Mouse (Mus musculus): ENCODE measurements around the gene Ppfia4. TPM values are rescaled to one million over a fixed set of nuclear protein-coding genes. Genes with fewer than 3 reads are reported as not detected.

Gene Ppfia4
- polyA plus RNA-seq, 1 experiment from 2014 or later = 10.3 TPM

- H3K4me2 ChIP-seq (replicated peaks) = no peak overlapping the region
- no peaks in the 10 kb centered on the region for H3K27me3 ChIP-seq
- no peak overlapping the region for H3K9ac ChIP-seq
- WGBS = 82% methylated on average over 12 of the region's 12 CpGs
- H3K4me3 ChIP-seq = no peak overlapping the region
- peaks cover 32% of the 10 kb centered on the region for H3K4me1 ChIP-seq
- ATAC-seq (ENCODE audit: low FRiP score, low read depth) = no peak
- H3K36me3 ChIP-seq = no peaks in the 10 kb centered on the region
- H3K27ac ChIP-seq = no peak overlapping the region
- no peaks in the 10 kb centered on the region for H3K9me3 ChIP-seq
These were observed 3.4 kb upstream of the Ppfia4 start for GRCm38 (mm10) chr1:134335924-134336810.

- ATAC-seq (ENCODE audit: low FRiP score, low read depth) = no peak
- Histone ChIP-seq H3K4me3 (no peak overlapping the region), H3K4me1 (peaks cover 32% of the 10 kb centered on the region), H3K27ac (no peak overlapping the region), H3K9ac (no peak overlapping the region), H3K36me3 (no peaks in the 10 kb centered on the region), H3K9me3 (no peaks in the 10 kb centered on the region), H3K4me2 (replicated peaks) (no peak overlapping the region), H3K27me3 (no peaks in the 10 kb centered on the region)
- WGBS = 64% methylated on average over 13 of the region's 13 CpGs
These were observed 2.6 kb upstream of the Ppfia4 start for GRCm38 (mm10) chr1:134335211-134335923.

- Histone ChIP-seq H3K9me3 (no peaks in the 10 kb centered on the region), H3K27me3 (no peaks in the 10 kb centered on the region), H3K4me2 (replicated peaks) (no peak overlapping the region), H3K27ac (no peak overlapping the region), H3K4me3 (no peak overlapping the region), H3K9ac (no peak overlapping the region), H3K36me3 (no peaks in the 10 kb centered on the region), H3K4me1 (peaks cover 32% of the 10 kb centered on the region)
- 75% methylated on average over 7 of the region's 7 CpGs for WGBS
- ATAC-seq (ENCODE audit: low FRiP score, low read depth) = no peak
These were observed 1.5 kb upstream of the Ppfia4 start for GRCm38 (mm10) chr1:134334111-134334827.

GRCm38 (mm10) chr1:134333371-134334110 is 813 bp upstream of the Ppfia4 start:
- ATAC-seq (ENCODE audit: low FRiP score, low read depth) = no peak
- Histone ChIP-seq H3K4me3 (no peak overlapping the region), H3K9me3 (no peaks in the 10 kb centered on the region), H3K4me2 (replicated peaks) (no peak overlapping the region), H3K27ac (no peak overlapping the region), H3K27me3 (no peaks in the 10 kb centered on the region), H3K36me3 (no peaks in the 10 kb centered on the region), H3K4me1 (peaks cover 32% of the 10 kb centered on the region), H3K9ac (no peak overlapping the region)
- WGBS = 91% methylated on average over 9 of the region's 10 CpGs

GRCm38 (mm10) chr1:134331879-134332635 is 671 bp downstream of the Ppfia4 start:
- no peak overlapping the region for H3K9ac ChIP-seq
- no peak for ATAC-seq (ENCODE audit: low FRiP score, low read depth)
- H3K36me3 ChIP-seq = peaks cover 2% of the 10 kb centered on the region; the same call in 1 of the 2 replicates
- H3K9me3 ChIP-seq = no peaks in the 10 kb centered on the region
- 60% methylated on average over 20 of the region's 20 CpGs for WGBS
- no peaks in the 10 kb centered on the region for H3K27me3 ChIP-seq
- no peak overlapping the region for H3K4me3 ChIP-seq
- peaks cover 24% of the 10 kb centered on the region for H3K4me1 ChIP-seq
- H3K4me2 ChIP-seq (replicated peaks) = 0 out of 2 replicates have a peak overlapping the region, but pooled peaks have one; percentile 11
- H3K27ac ChIP-seq = no peak overlapping the region

GRCm38 (mm10) chr1:134326841-134327346 is 5.8 kb downstream of the Ppfia4 start:
- Histone ChIP-seq H3K4me2 (replicated peaks) (no peak overlapping the region), H3K27ac (no peak overlapping the region), H3K4me1 (no peaks in the 10 kb centered on the region), H3K36me3 (peaks cover 13% of the 10 kb centered on the region), H3K4me3 (no peak overlapping the region), H3K9ac (no peak overlapping the region), H3K27me3 (no peaks in the 10 kb centered on the region), H3K9me3 (no peaks in the 10 kb centered on the region)
- no peak for ATAC-seq (ENCODE audit: low FRiP score, low read depth)
- 91% methylated on average over 12 of the region's 12 CpGs for WGBS

- Histone ChIP-seq H3K9me3 (no peaks in the 10 kb centered on the region), H3K36me3 (peaks cover 19% of the 10 kb centered on the region), H3K27me3 (no peaks in the 10 kb centered on the region), H3K9ac (no peak overlapping the region), H3K4me3 (no peak overlapping the region), H3K27ac (no peak overlapping the region), H3K4me2 (replicated peaks) (no peak overlapping the region), H3K4me1 (peaks cover 11% of the 10 kb centered on the region)
- ATAC-seq (ENCODE audit: low FRiP score, low read depth) = no peak
- 85% methylated on average over 6 of the region's 6 CpGs for WGBS
These were observed 10.1 kb downstream of the Ppfia4 start for GRCm38 (mm10) chr1:134322591-134322990.

GRCm38 (mm10) chr1:134320691-134321301 is 11.9 kb downstream of the Ppfia4 start:
- Histone ChIP-seq H3K4me2 (replicated peaks) (no peak overlapping the region), H3K36me3 (peaks cover 14% of the 10 kb centered on the region), H3K27ac (no peak overlapping the region), H3K27me3 (no peaks in the 10 kb centered on the region), H3K9ac (no peak overlapping the region), H3K9me3 (no peaks in the 10 kb centered on the region), H3K4me1 (peaks cover 11% of the 10 kb centered on the region), H3K4me3 (no peak overlapping the region)
- 38% methylated on average over 14 of the region's 14 CpGs for WGBS
- peak; percentile 82 for ATAC-seq (ENCODE audit: low FRiP score, low read depth)

GRCm38 (mm10) chr1:134318261-134318660 is 14.5 kb downstream of the Ppfia4 start:
- H3K27ac ChIP-seq = no peak overlapping the region
- no peaks in the 10 kb centered on the region for H3K27me3 ChIP-seq
- no peak overlapping the region for H3K4me3 ChIP-seq
- no peak overlapping the region for H3K4me2 ChIP-seq (replicated peaks)
- WGBS = 87% methylated on average over 5 of the region's 5 CpGs
- H3K4me1 ChIP-seq = peaks cover 11% of the 10 kb centered on the region
- ATAC-seq (ENCODE audit: low FRiP score, low read depth) = no peak
- peaks cover 14% of the 10 kb centered on the region for H3K36me3 ChIP-seq
- H3K9ac ChIP-seq = no peak overlapping the region
- H3K9me3 ChIP-seq = no peaks in the 10 kb centered on the region

- H3K4me1 ChIP-seq = peaks cover 11% of the 10 kb centered on the region
- ATAC-seq (ENCODE audit: low FRiP score, low read depth) = no peak
- no peak overlapping the region for H3K27ac ChIP-seq
- no peaks in the 10 kb centered on the region for H3K27me3 ChIP-seq
- H3K9me3 ChIP-seq = no peaks in the 10 kb centered on the region
- H3K9ac ChIP-seq = peak overlapping the region; percentile 4; the same call in 1 of the 2 replicates
- H3K4me3 ChIP-seq = no peak overlapping the region
- WGBS = 91% methylated on average over 9 of the region's 9 CpGs
- H3K36me3 ChIP-seq = peaks cover 17% of the 10 kb centered on the region; the same call in 1 of the 2 replicates
- no peak overlapping the region for H3K4me2 ChIP-seq (replicated peaks)
These were observed 16.4 kb downstream of the Ppfia4 start for GRCm38 (mm10) chr1:134316361-134316760.
